Mouse (Mus musculus): ENCODE results near the gene Itsn2. TPM values are rescaled to one million over a fixed set of nuclear protein-coding genes. Genes with fewer than 3 reads are reported as not detected.
A peak's percentile ranks its signal among the peaks of the same experiment; 100 is the strongest.

Itsn2 gene
- polyA plus RNA-seq, 1 experiment from 2014 or later = 24.2 TPM

DNA sequence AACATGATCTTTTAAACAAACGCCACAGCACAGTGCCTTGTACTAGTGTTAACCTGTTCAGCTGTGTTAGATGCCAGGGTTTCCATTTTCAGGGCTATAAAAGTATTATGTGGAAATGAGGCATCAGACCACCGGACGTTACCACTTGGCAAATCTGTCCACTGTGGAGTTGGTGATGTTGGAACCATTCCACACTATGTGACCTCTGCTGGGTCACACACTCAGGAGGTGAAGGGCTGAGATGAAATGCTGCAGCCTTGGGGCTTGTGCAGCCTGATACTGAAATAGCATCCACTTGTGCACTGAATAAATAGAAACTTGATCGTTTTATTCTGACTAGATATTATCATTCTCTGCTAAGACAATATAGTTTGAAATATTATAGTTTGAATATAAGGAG, 120.9 kb downstream of the Itsn2 start:
- Histone ChIP-seq H3K36me3 (peaks cover 44% of the 10 kb centered on the region), H3K27me3 (no peaks in the 10 kb centered on the region), H3K4me2 (no peak overlapping the region), H3K27ac (no peak overlapping the region), H3K4me3 (replicated peaks) (no peak overlapping the region), H3K4me1 (replicated peaks) (peaks cover 41% of the 10 kb centered on the region), H3K9ac (no peak overlapping the region), H3K9me3 (replicated peaks) (no peaks in the 10 kb centered on the region)
- ATAC-seq (ENCODE audit: low read depth) (no peak), DNase-seq (no peak)
- 85% methylated on average over 4 of the region's 4 CpGs for WGBS (ENCODE audit: insufficient replicate concordance)

DNA sequence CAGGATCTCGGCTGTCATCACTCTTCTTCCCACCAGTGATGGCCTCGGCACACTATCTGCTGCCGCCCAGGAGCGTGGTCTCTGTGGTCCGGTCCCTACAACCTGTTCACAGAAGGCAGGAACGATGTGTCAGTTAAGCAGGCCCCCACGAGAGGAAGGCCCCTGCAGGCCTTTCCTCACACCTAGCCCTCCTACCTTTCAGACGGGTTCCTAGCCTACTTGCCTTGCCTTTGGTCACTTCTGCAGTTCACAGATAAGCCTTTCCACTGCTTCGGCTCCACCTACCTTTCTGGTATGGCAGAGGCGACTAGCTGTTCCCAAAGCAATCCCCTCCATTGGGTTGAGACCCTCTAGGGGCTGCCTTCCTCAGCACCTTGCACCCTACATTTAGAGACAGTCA, 123.2 kb downstream of the Itsn2 start:
- Histone ChIP-seq H3K4me2 (peak overlapping the region; percentile 49), H3K9me3 (replicated peaks) (no peaks in the 10 kb centered on the region), H3K36me3 (peaks cover 22% of the 10 kb centered on the region), H3K9ac (peak overlapping the region; percentile 50), H3K27me3 (no peaks in the 10 kb centered on the region), H3K4me3 (replicated peaks) (no peak overlapping the region), H3K27ac (peak overlapping the region; percentile 67), H3K4me1 (replicated peaks) (peaks cover 62% of the 10 kb centered on the region)
- peak; percentile 73 for ATAC-seq (ENCODE audit: low read depth)
- 19% methylated on average over 10 of the region's 10 CpGs for WGBS (ENCODE audit: insufficient replicate concordance)
- peak; percentile 56 for DNase-seq

DNA sequence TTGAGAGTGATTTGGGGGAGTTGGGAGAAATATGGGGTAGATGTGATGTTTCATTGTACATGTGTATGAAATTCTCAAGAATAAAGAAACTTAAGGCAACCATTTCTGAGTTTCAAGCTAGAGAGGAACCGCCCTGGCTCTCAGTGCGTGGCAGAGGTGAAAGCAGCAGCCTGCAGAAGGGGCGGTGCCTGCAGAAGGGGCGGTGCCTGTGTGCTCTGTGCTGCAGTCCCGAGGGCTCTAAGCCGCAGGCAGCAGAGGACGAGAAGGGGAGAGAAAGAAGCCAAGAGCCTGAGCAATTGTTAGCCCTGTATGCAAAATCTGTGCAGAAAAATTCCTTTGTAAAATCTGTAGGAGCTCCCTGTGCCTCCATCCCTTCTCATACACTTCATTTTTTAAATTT, 125.0 kb downstream of the Itsn2 start:
- peaks cover 62% of the 10 kb centered on the region for H3K4me1 ChIP-seq (replicated peaks)
- H3K9me3 ChIP-seq (replicated peaks) = no peaks in the 10 kb centered on the region
- peaks cover 14% of the 10 kb centered on the region for H3K36me3 ChIP-seq
- peak; percentile 77 for DNase-seq
- H3K27ac ChIP-seq = peak overlapping the region; percentile 67; the same call in 1 of the 2 replicates
- peak; percentile 86 for ATAC-seq (ENCODE audit: low read depth)
- H3K27me3 ChIP-seq = no peaks in the 10 kb centered on the region
- H3K4me2 ChIP-seq = peak overlapping the region; percentile 42
- no peak overlapping the region for H3K4me3 ChIP-seq (replicated peaks)
- 3% methylated on average over 7 of the region's 7 CpGs for WGBS (ENCODE audit: insufficient replicate concordance)
- 0 out of 2 replicates have a peak overlapping the region, but pooled peaks have one; percentile 0 for H3K9ac ChIP-seq

DNA sequence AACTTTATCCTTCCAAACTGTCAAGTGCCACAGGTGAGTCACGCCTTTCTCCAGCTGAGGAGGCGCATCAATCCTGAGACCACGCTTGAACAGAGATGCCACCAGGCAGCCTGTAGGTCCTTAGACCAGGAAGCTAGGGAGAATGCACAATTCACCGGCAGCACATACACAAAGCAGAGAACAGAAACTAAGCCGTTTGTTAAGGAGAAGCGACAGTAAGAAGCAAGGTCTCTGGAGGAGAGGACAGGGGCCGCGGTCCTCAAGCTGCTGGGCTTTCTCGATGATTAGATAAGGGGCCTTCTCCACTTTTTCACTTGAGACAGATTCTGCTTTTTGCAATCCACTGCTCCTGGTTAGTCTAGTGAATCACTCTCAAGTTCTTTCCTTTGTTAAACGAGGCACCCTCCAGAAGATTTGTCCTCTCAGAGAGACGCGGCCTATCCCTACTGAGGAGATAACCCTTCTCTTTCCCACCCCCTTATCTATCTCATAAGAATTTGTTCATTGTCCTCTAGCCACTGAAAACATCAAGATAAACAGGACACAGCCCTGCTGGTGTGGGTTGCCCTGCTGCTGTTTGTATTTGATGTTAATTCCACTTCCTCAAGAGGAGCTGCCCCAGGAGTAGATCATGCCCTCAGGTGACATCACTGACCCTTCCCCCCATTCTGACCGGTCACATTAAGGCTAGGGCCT, 126.8 kb downstream of the Itsn2 start:
- H3K27me3 ChIP-seq = no peaks in the 10 kb centered on the region
- ATAC-seq (ENCODE audit: low read depth) = peak; percentile 12

DNA sequence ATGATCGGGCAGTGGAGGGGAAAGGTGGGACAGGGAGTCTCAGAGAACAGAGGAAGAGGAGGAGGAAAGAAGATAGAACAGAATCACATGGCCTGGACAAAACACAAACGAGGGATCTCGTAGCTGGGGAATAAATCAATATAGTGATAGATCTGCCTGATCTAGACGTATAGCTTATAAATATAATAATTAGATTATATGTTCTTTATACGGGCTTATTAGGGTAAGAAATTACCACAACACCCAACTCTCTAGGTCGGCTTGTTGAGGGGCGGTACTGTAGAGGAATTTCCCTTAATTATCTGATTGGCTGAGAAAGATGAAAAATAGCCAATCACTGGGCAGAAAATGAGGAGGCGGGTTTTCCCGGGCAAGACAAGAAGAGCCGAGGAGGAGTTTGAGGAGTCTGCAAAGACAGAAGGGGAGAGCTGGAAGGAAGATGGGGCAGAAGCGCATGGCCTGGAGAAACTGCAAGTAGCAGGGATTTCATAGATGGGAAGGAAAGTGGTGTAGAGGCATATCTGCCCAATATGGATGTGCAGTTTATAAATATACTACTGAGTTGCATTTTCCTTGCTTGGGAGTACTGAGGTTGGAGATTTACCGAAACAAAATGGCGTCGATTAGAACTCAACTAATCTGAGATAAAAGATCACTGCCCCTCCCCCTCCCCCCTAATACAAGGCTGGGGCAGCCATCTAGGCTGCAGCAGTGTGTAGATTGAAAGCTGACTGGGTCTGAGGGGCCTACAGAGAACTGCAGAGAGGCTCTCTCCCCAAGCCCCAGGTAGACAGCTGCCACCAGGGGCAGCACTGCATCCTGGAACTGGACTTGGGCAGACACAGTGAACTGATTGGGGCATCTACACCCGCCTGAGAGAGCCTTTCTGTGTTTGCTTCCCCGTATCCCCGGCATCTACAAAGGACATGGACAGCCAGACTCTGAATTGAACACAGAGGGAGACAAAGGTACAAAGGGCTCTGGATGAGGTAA, 127.6 kb downstream of the Itsn2 start:
- peak overlapping the region; percentile 56; the same call in 1 of the 2 replicates for H3K27ac ChIP-seq
- peak; percentile 69 for ATAC-seq (ENCODE audit: low read depth)
- H3K36me3 ChIP-seq = no peaks in the 10 kb centered on the region

More for the DNA sequence above, 126.8 kb downstream of the Itsn2 start:
- DNase-seq = peak; percentile 23
- H3K27ac ChIP-seq = peak overlapping the region; percentile 56
- WGBS (ENCODE audit: insufficient replicate concordance) = 24% methylated on average over 13 of the region's 13 CpGs
- H3K4me2 ChIP-seq = peak overlapping the region; percentile 63
- peaks cover 62% of the 10 kb centered on the region for H3K4me1 ChIP-seq (replicated peaks)
- peak overlapping the region; percentile 36 for H3K4me3 ChIP-seq (replicated peaks)
- H3K9me3 ChIP-seq (replicated peaks) = no peaks in the 10 kb centered on the region
- no peaks in the 10 kb centered on the region for H3K36me3 ChIP-seq
- H3K9ac ChIP-seq = peak overlapping the region; percentile 36; the same call in 1 of the 2 replicates

DNA sequence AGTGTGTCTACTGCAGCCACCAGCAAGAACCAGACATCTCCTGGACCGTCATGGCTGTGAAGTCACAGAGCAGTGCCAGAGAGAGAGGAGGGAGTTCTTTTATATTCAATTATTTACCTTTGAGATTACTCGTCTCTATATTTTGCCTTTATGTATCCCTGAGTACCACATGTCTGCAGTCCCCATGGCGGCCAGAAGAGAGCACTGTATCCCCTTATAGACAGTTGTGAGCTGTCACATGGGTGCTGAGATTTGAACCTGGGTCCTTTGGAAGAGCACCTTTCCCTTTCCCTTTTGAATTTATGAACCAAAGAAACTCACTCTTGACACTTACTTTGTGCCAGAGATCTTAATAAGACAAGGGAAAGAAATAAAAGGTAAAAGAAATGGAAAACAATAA, 136.7 kb downstream of the Itsn2 start:
- 86% methylated on average over 3 of the region's 3 CpGs for WGBS (ENCODE audit: insufficient replicate concordance)
- Histone ChIP-seq H3K9ac (no peak overlapping the region), H3K4me3 (replicated peaks) (no peak overlapping the region), H3K36me3 (no peaks in the 10 kb centered on the region), H3K27ac (no peak overlapping the region), H3K9me3 (replicated peaks) (no peaks in the 10 kb centered on the region), H3K4me1 (replicated peaks) (no peaks in the 10 kb centered on the region), H3K27me3 (no peaks in the 10 kb centered on the region), H3K4me2 (no peak overlapping the region)
- DNase-seq = no peak
- no peak for ATAC-seq (ENCODE audit: low read depth)

More for the DNA sequence above, 127.6 kb downstream of the Itsn2 start:
- H3K4me3 ChIP-seq (replicated peaks) = peak overlapping the region; percentile 40
- peak; percentile 71 for DNase-seq
- no peaks in the 10 kb centered on the region for H3K9me3 ChIP-seq (replicated peaks)
- no peaks in the 10 kb centered on the region for H3K27me3 ChIP-seq
- H3K4me2 ChIP-seq = peak overlapping the region; percentile 63
- H3K4me1 ChIP-seq (replicated peaks) = peaks cover 53% of the 10 kb centered on the region
- peak overlapping the region; percentile 36; the same call in 1 of the 2 replicates for H3K9ac ChIP-seq
- WGBS (ENCODE audit: insufficient replicate concordance) = 44% methylated on average over 17 of the region's 17 CpGs

DNA sequence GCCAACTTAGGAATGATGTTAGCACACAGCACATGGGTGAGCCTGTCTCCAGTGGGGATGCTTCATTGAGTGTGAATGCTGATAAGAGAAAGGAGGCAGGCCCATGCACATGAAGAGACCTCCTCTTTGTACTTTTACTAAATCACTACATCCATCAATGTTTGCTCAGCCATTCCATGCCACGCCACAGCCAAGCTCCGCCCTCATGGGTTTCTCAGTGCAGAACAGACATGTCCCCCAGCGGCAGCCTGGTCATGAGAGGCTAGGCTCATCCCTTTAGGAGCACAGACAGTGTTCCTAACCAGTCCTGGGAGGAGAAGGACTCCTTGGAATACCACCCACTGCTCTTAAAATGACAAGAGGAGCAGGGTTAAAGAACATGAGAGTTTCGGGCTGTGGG, 139.2 kb downstream of the Itsn2 start:
- no peak for DNase-seq
- WGBS (ENCODE audit: insufficient replicate concordance) = 60% methylated on average over 4 of the region's 4 CpGs
- ATAC-seq (ENCODE audit: low read depth) = no peak

DNA sequence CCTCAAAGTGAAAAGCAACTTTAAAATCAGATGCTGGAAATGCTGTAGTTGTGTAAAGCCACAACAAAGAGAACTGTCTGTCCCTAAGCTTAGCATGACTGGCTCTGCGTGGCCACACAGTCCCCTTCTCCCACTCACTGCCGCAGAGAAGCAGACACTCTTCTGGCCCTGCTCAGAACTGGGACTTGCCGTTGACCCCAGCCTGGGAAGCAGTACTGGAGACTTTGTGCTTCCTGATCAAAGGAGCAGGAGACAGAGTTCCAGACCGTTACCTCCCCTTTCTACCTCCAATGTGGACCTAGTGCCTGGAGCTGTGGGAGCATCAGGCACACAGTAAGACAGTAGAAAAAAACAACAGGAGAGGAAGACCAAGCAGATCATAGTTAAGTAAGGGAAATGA, 139.9 kb downstream of the Itsn2 start:
- Histone ChIP-seq H3K27me3 (no peaks in the 10 kb centered on the region), H3K9me3 (replicated peaks) (no peaks in the 10 kb centered on the region), H3K9ac (no peak overlapping the region), H3K36me3 (no peaks in the 10 kb centered on the region), H3K4me1 (replicated peaks) (no peaks in the 10 kb centered on the region), H3K4me2 (no peak overlapping the region), H3K27ac (no peak overlapping the region), H3K4me3 (replicated peaks) (no peak overlapping the region)
- DNase-seq = no peak
- WGBS (ENCODE audit: insufficient replicate concordance) = 67% methylated on average over 4 of the region's 4 CpGs
- ATAC-seq (ENCODE audit: low read depth) = no peak

More for the DNA sequence above, 139.2 kb downstream of the Itsn2 start:
- H3K4me3 ChIP-seq (replicated peaks) = no peak overlapping the region
- H3K9ac ChIP-seq = no peak overlapping the region
- no peak overlapping the region for H3K27ac ChIP-seq
- no peaks in the 10 kb centered on the region for H3K36me3 ChIP-seq
- H3K4me2 ChIP-seq = no peak overlapping the region
- H3K9me3 ChIP-seq (replicated peaks) = no peaks in the 10 kb centered on the region
- H3K4me1 ChIP-seq (replicated peaks) = no peaks in the 10 kb centered on the region
- no peaks in the 10 kb centered on the region for H3K27me3 ChIP-seq

DNA sequence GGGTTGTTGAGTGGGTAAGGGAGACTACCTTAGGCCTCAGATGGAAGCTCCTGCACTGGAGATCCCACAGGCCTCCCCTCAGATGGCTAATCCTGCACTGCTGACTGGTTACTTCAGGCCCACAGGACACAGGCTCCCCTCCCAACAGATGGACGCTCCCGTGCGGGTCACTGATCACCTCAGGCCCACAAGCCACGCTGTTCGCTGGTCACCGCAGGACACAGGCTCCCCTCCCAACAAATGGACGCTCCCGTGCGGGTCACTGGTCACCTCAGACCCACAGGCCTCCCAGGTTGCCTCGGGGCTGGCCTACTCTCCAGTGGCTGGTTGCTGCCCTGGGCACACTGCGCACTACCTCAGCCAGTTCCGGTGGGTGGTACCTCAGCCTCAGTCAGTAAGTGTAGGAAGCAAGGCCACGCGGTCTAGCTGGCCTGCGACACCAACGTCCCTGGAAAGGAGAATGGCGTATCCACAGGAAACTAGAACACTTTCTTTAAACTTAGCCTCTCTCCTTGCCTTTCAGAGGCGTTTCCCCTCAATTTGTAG, 145.7 kb downstream of the Itsn2 start, which contains the start of gene Fam228a:
Gene Fam228a, minus strand, starts transcription at position 400 of the 546 bp plus-strand sequence.
- H3K4me1 ChIP-seq (replicated peaks) = no peaks in the 10 kb centered on the region
- ATAC-seq (ENCODE audit: low read depth) = no peak
- no peak within 1 kb of the TSS for H3K27ac ChIP-seq
- H3K27me3 ChIP-seq = no peaks in the 10 kb centered on the region
- no peak within 1 kb of the TSS for H3K4me2 ChIP-seq
- H3K4me3 ChIP-seq (replicated peaks) = no peak within 1 kb of the TSS
- H3K9me3 ChIP-seq (replicated peaks) = no peaks in the 10 kb centered on the region
- H3K36me3 ChIP-seq = no peaks in the 10 kb centered on the region
- WGBS (ENCODE audit: insufficient replicate concordance) = 84% methylated on average over 18 of the region's 18 CpGs
- no peak for DNase-seq
- no peak within 1 kb of the TSS for H3K9ac ChIP-seq

DNA sequence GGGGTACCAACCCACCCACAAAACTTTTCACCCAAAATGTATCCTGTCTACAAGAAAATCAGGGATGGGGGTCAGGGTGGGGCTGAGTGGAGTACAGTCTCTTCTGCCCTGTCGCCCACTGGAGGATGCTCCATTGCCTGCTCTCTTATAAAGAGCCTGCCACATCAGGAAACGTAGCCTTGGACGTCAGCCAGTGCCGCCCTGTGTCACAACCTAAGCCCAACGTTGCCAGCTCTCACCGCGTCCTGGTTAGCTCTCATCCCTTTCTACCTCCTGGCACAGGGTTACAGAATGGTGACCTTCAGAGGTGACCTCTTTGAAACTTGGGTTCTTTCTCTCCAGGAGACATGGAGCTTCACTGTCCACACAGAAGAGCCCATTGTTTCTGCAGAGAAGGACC, 148.4 kb downstream of the Itsn2 start:
- Histone ChIP-seq H3K36me3 (no peaks in the 10 kb centered on the region), H3K9ac (no peak overlapping the region), H3K9me3 (replicated peaks) (no peaks in the 10 kb centered on the region), H3K27ac (no peak overlapping the region), H3K4me2 (no peak overlapping the region), H3K4me3 (replicated peaks) (no peak overlapping the region), H3K4me1 (replicated peaks) (no peaks in the 10 kb centered on the region), H3K27me3 (no peaks in the 10 kb centered on the region)
- DNase-seq = no peak
- 68% methylated on average over 7 of the region's 7 CpGs for WGBS (ENCODE audit: insufficient replicate concordance)
- ATAC-seq (ENCODE audit: low read depth) = no peak

DNA sequence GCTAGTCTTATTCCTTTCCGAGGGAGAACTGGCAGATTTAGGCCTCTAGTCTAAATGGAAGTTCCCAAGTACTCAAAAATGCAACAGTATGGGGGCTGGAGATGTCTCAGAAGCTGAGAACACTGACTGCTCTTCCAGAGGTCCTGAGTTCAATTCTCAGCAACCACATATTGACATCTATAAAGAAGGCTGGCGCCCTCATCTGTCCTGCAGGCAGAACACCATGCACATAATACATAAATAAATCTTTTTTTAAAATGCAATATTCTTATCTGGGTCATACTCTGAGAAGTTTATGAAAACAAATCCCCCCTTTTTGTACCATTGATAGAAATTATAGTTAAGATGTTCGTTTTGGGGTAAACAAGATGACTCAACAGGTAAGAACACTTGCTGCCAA, 149.7 kb downstream of the Itsn2 start:
- H3K9ac ChIP-seq = no peak overlapping the region
- DNase-seq = no peak
- WGBS (ENCODE audit: insufficient replicate concordance) = 69% methylated on average over 3 of the region's 3 CpGs
- no peaks in the 10 kb centered on the region for H3K4me1 ChIP-seq (replicated peaks)
- no peaks in the 10 kb centered on the region for H3K27me3 ChIP-seq
- H3K27ac ChIP-seq = no peak overlapping the region
- H3K4me2 ChIP-seq = no peak overlapping the region
- H3K9me3 ChIP-seq (replicated peaks) = no peaks in the 10 kb centered on the region
- no peak for ATAC-seq (ENCODE audit: low read depth)
- no peaks in the 10 kb centered on the region for H3K36me3 ChIP-seq
- H3K4me3 ChIP-seq (replicated peaks) = no peak overlapping the region

Measured in liver, embryonic 13.5 days (tissue).